Mouse (Mus musculus) WW6 (cell line): ENCODE results near the gene Cntn4.
"Not testable (repeated sequence)": the region's sequence is repeated elsewhere in the genome, so short reads cannot be mapped to it uniquely, and the experiment has no call there.

ENCODE experiments used
- DNase-seq: peaks from one replicate; pipeline ENCODE4 v3.0.0-alpha.2; 2013; ENCODE audit warnings: low read depth, low spot score

Cntn4 gene

DNA sequence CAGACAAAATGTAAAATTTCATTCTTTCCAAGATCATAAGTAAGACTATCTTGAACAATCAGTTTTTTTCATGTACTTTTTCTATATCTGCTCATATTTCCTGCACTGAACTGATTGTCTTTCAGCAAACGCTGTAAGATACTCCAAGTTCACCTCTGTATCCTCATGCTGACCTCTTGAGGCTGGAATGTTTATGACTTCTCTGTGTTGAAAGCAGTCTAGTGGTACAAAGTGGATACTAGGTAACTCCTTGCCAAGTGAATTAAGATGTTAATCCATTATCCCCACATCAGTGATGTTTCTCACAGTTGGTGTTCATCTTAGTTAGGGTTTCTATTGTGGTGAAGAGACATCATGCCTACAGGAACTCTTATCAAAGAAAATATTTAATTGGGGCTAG lies 651.5 kb downstream of the Cntn4 start:
- no peak for DNase-seq

DNA sequence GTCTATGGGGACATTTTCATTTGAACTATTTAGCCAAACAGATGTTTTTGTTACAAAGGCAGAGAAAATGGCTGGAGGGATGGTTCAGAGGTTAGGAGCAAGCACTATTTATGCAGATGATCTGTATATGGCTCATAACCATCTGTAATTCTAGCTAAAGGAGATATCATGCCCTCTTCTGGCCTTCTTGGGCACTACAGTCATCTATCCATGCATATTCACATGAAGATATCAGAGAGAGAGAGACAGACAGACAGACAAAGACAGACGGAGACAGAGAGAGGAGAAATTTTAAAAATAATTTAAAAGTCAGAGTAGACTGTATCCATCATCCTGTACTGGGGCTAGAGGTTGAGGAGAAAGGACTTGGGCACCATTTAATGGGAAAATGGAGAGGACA lies 652.2 kb downstream of the Cntn4 start:
- no peak for DNase-seq

DNA sequence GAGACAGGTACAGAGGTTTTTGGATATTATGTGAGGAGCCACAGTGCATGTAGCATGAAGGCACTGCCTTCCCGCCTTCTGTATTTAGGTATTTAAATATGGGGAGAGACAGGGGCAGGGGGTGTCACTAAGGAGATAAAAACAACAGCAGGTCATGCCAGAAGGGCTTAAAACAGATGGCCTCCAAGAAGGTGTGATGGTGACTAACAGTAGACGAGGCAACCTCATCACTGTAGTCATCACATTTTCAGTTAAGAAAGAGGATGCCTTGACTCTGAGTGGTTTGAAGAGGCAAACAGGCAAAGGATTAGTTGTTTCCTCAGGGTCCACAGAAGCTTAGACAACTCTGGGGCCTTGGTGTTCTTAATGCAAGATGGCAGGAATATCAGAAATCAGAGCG lies 655.0 kb downstream of the Cntn4 start:
- no peak for DNase-seq

DNA sequence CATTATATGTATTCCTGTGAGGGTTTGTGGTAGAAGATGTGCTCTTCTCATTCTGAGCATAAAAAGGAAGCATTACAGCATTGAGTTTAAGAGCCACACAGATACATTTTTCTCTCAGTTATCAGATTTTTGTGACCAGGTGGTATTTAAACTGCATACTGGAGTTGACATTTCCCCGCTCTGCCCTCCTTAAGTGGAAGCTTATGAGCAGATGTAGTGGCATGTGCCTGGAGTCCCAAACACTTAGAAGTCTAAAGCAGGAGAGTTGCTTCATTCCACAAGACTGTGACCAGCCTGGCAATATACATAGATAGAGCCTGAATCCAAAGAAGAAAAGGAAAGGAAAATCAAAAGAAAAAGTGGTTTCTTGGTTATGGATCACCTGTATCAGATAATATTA lies 655.5 kb downstream of the Cntn4 start:
- DNase-seq = no peak

DNA sequence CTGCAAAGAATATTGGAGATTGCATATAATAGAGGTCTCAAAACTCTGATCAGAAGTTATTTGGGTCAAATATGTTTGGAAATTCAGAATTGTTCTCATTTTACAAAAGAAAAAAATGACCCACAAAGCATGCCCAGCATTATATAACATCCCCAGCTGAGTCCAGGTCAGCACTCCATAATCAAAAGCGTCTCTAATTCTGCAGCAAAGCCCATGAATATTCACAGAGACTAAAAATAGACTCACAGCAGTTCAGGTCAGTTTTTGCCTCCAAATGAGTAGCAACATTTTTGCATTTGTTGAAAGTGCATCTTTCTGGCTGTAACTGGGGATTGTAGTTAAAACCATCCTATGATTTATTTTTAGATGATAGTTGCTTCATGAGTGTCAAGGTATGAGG lies 657.6 kb downstream of the Cntn4 start:
- no peak for DNase-seq

DNA sequence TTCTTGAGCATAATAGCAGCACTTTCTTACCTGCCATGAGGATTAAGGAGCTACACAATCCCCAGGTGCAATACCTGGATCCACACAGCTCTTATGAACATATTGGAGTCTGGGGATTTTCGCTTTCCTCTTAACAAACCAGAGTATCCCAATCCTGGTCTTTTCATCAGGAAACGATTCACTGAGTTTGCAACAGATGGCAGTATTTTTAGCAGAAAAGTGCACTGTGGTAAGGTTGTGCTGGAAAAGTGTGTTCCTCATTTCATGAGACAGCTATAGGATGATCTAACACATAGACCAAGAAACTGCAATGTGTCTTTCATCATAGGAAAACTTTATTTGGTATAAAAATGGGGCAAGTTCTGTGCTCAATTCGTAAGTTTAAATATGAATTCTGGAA lies 659.3 kb downstream of the Cntn4 start:
- DNase-seq = no peak

DNA sequence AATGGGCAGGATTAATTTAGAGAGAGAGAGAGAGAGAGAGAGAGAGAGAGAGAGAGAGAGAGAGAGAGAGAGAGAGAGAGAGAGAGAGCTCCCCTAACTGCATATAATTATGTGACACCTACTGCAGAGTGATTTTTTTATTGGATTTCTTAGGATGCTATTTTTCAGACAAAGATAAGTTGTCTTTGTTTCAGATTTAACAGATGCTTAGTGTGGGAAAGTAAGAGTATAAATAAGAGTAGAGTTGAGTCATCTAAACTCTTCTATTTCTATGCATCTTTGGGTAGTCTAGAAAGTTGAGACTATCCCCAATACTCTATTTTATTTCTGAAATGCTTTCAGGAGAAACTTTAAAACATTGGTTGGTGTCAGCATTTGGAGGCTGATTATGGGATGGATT lies 660.4 kb downstream of the Cntn4 start:
- no peak for DNase-seq

DNA sequence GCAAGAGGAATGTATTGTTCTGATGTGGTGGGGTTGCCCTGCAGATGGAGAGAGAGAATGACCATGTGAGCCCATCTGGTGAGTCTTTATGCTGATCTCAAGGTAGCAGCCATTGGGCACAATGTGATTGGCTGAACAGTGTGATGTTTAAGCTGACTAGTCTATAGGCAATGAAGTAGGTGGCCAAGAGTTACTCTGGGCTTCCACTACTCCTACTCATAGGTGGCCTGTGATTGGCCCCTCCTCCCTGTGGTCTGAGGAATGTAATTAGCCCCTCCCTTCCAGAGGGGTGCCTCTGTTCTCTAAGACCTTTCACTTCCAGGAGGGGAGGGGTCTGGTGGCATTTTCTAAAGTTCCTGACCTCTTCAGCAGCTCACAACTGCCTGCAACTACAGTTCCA lies 663.7 kb downstream of the Cntn4 start:
- no peak for DNase-seq

DNA sequence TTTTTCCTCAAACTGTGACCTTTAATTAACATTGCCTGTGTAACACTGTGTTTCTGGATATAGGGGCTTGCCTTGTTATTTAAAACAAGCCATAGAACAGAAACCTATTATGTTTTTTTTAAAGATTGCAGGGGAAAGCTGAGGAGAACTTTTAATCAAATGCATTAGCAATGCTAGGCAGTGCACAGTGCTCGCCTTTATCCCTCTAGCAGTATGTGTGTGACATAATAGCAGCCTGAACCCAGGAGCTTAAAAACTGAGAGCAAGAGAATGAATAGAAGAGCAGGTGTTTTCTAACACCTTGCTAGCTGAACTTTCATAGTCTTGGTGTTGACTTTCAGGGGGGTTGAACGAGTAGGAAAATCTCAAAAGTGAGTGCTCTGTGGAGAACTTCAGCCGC lies 672.6 kb downstream of the Cntn4 start:
- DNase-seq = no peak

DNA sequence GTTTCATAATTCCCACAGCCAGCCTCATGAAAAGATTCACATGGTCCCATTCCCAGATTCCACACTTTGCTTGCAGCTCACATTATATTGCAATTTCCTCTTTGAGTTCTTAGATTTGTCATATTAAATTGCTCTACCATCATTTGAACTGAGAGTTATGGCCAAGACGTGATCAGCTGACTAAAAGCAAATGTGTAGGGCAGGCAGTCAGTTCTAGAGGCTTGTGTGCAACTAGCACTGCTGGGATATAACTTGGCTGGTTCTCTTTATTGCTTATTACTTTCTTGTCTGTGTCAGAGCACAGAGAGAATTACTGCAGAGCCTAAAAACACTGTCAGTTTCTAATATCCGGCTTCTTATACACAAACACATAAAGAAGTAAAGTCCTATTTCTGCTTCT lies 673.9 kb downstream of the Cntn4 start:
- DNase-seq = no peak

GRCm38 (mm10) chr6:106358801-106359200 lies 681.3 kb downstream of the Cntn4 start:
- DNase-seq = not testable (repeated sequence)

GRCm38 (mm10) chr6:106381288-106382025 lies 704.0 kb downstream of the Cntn4 start:
- no peak for DNase-seq

DNA sequence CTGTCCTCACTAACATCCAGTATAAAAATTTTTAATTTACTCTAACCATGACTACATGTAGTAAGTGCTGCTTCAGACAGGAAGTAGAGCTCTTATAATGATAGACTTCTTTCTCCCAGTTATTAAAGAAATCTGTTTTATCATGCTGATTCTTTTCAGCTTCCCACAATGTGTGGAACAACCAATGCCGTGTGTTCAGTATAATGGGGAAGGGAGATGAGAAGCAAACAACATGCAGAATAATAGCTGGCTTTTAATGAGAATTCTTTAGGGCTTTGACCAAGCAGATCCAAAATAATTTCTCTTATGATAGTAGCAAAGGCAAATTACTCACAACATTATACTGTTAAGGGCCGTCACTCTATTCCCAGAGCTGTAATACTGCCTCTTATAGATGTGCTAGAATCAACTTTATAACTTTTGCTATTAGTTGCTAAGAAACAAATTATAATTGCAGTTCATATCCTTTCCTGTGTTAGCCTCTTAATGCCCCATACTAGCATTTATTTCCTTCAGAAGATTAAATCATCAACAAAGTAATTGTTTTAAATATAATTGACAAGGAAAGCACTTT lies 710.5 kb downstream of the Cntn4 start:
- no peak for DNase-seq

DNA sequence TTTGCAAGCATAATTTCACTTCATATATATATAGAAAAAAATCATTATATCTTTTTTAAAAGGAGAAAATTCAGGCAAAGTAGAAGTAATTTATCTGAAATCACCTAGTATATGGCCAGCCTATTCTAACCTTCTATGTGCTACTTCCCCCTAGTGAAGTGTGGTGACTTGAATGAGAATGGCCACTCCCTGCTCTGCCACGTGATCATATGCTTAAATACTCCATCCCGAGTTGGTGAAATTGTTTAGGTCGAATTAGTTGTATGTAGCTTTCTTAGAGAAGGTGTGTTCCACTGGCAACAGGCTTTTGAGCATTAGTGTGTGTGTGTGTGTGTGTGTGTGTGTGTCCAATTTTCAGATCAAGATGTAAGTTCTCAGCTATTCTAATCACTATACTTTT lies 730.6 kb downstream of the Cntn4 start:
- no peak for DNase-seq

GRCm38 (mm10) chr6:106408634-106409033 lies 731.2 kb downstream of the Cntn4 start:
- DNase-seq = no peak

GRCm38 (mm10) chr6:106422947-106423346 lies 745.5 kb downstream of the Cntn4 start:
- DNase-seq = no peak

GRCm38 (mm10) chr6:106423471-106423870 lies 746.0 kb downstream of the Cntn4 start:
- DNase-seq = no peak

- DNase-seq = no peak
These were observed 749.2 kb downstream of the Cntn4 start for GRCm38 (mm10) chr6:106426615-106427014.

GRCm38 (mm10) chr6:106431466-106431865 lies 754.0 kb downstream of the Cntn4 start:
- DNase-seq = no peak

DNA sequence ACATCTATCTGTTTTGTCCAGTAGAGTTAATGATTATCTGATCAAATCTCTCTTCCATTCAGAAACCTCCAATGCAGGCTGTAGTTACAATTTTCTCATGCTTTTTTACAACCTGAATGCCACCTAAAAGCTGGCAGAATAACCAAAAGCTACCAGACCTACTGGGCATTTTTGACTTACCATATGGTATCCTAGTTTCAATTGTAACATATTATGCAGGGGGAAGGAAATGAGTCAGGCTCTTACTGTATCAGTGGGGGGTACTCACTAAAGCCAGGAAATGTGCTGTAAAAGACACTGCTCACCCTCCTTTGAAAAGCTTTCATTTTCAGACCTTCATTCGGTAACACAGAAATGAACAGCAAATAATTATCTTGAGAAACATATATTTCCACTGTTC lies 763.3 kb downstream of the Cntn4 start:
- DNase-seq = no peak

DNA sequence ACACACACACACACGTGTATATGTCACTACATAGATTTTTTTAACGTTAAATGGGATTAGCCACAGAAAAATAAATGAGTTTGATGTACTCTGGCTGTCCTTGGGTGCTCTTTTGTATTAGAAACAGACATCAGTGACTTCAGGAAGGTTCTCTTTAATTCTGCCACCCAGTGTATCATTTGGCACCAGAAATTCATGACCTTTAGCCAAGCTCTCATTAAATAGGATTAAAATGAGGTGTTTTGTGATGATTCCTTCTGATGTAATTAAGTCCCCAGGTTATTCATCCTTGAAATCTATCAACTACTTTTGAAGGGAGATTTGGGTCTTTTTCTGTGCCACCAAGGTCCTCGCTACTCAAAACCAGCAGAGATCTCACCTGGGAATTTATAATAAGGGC lies 763.8 kb downstream of the Cntn4 start:
- no peak for DNase-seq

DNA sequence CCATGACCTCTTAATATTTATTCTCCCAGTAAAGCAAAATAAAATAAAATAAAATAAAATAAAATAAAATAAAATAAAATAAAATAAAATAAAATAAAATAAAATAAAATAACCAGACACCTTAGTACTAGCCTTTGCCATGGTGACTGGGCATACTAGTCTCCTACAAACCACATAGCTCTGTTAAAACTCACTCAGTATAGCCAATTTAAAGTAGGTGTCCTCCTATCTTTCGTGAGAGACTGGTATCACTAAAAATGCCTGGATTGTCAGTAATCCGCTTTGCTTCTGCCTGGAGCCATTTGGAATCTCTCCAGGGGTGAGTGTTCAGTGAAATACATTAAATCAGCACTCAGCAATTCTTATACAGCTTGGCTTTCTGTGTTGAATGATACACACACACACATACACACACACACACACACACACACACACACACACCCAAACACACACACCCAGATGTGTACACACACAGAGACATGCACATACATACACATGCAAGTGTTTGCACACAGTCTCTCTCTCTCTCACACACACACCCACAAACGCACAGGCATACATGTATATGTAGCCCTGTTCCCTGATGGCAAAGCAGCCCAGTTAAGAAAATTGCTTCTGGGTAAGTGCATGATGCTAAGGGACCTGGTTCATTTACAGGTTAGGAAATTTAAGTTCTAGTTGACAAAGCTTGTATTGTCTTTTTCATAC lies 776.8 kb downstream of the Cntn4 start:
- DNase-seq = no peak

GRCm38 (mm10) chr6:106455616-106456015 lies 778.2 kb downstream of the Cntn4 start:
- no peak for DNase-seq
